Mouse (Mus musculus) spleen, adult 10 weeks (tissue): ENCODE results near the gene Capn12. TPM values are rescaled to one million over a fixed set of nuclear protein-coding genes. Genes with fewer than 3 reads are reported as not detected.

Experiments
- polyA plus RNA-seq: library from polyadenylated mRNA; stranded (reverse); fragments of 350-450 nt; fragmentation: Illumina TruSeq; extraction: RNeasy Lipid Tissue Mini Kit (QIAGEN cat#74804); gene quantifications from one replicate; pipeline ENCODE4 v1.2.3, GENCODE M21; 2015; ENCODE audit warnings: low replicate concordance; ENCODE audit not compliant: insufficient read depth

Gene Capn12
- not detected for polyA plus RNA-seq

DNA sequence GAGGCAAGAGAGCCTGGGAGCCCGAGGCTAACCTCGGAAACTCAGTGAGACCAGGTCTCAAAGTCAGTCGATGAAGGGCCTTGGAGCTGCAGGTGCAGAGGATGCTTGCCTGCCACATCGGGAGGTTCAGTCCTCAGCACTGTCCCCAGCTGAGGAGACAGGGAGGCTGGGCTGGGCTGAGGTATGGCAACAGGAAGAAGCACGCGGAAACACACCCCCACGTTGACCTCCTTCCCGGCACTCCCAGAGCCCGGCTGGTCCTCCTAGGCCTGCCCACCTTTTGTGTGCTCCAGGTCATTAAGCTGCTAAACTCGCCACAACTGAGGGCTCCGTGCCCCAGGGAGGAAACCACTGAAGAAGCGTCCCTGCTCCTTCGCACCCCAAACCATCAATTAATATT lies at the start of gene Capn12:
Gene Capn12 (plus strand): TSS at position 224 of the 400 bp plus-strand sequence.

DNA sequence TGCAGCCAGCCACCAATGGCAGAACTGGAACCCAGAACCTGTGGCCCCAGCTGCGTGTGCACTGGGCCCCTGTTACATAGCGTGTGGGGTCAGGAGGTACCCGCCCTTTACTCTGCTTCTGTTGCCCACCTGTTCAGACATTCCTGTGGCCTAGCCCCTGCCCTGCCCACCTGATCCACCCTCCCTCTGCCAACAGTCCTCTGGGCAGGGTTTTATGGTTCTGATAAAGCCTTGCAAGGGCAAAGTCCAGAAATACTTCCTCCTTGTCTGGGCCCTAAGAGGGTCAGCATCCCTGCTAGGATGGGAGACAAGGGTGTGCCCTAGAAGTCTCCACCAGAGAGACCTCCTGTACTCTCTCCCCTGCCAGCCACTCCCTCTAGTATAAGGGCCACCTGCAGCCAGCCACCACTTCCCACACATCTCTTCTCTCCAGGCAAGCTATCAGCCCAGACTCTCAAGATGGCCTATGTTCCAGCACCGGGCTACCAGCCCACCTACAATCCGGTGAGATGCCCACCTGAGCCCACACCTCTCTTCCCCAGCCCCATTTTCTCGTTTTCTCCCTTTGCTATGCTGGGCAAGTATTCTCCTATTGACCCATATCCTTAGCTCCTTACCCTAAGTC lies 47.4 kb upstream of the Capn12 start, which contains the start of gene Lgals4:
Gene Lgals4 (plus strand): TSS at position 132 of the 625 bp plus-strand sequence.

DNA sequence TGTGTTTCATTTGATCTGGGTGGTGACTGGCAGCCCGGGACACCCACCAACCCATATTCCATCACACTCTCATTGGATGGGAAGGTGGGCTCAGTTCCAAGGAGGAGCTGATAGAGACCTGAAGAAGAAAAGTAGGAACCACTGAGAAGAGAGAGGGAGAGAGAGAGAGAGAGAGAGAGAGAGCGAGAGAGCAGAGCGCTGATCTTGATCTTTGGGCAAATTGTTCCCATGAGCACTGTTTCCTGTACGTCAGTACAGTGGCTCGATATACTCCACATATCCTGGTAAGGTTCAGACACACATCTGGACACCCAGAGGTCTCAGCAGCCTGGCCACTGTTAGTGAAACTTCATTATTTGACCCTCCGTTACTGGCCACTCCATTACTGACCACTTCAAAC lies 17.7 kb upstream of the Capn12 start, which contains the start of gene Lgals7:
Gene Lgals7 (plus strand): TSS at position 314 of the 400 bp plus-strand sequence.

Other genes starting within 250 kb of the Capn12 start
- gene Fbxo27, start 188.6 kb upstream of the Capn12 start, polyA plus RNA-seq: 1.8 TPM
- 2.4 TPM for gene Fbxo17, start 164.6 kb upstream of the Capn12 start, polyA plus RNA-seq
- 43.0 TPM for gene Mrps12, start 139.6 kb upstream of the Capn12 start, polyA plus RNA-seq
- gene Sars2, start 139.4 kb upstream of the Capn12 start, polyA plus RNA-seq: 4.0 TPM
- not detected for gene Ccer2, start 125.2 kb upstream of the Capn12 start, polyA plus RNA-seq
- 47.7 TPM for gene Sirt2, start 114.7 kb upstream of the Capn12 start, polyA plus RNA-seq
- gene Nfkbib, start 113.9 kb upstream of the Capn12 start, polyA plus RNA-seq: 8.3 TPM
- gene Rinl, start 92.5 kb upstream of the Capn12 start, polyA plus RNA-seq: 77.4 TPM
- 532 TPM for gene Hnrnpl, start 72.9 kb upstream of the Capn12 start, polyA plus RNA-seq
- 60.7 TPM for gene Ech1, start 56.2 kb upstream of the Capn12 start, polyA plus RNA-seq
- 26.4 TPM for gene Lgals4, start 47.6 kb upstream of the Capn12 start, polyA plus RNA-seq
- gene Lgals7, start 17.6 kb upstream of the Capn12 start, polyA plus RNA-seq: not detected
- gene Actn4, start 80.9 kb downstream of the Capn12 start, polyA plus RNA-seq: 115 TPM
- gene Eif3k, start 100.4 kb downstream of the Capn12 start, polyA plus RNA-seq: 219 TPM
- gene Map4k1, start 100.6 kb downstream of the Capn12 start, polyA plus RNA-seq: 73.6 TPM
- 0.65 TPM for gene Ryr1, start 243.8 kb downstream of the Capn12 start, polyA plus RNA-seq